Mouse (Mus musculus) cerebellum, postnatal 25 days (tissue): Measurements from ENCODE around the gene Fam81a.
A peak's percentile ranks its signal among the peaks of the same experiment; 100 is the strongest.

Source experiments
- DNase-seq, 2 experiments: peaks; one replicate each; pipeline ENCODE4 v3.0.0; 2021; ENCODE audit warnings: mixed read lengths in 2 of 2

Gene Fam81a

GRCm38 (mm10) chr9:70142460-70142859, at the start of gene Fam81a:
Fam81a (minus strand) TSS chr9:70142560.
- no peak for DNase-seq

GRCm38 (mm10) chr9:70182639-70183038, 40.3 kb upstream of the Fam81a start:
- DNase-seq = no peak

GRCm38 (mm10) chr9:70181719-70182118, 39.4 kb upstream of the Fam81a start:
- DNase-seq = no peak

GRCm38 (mm10) chr9:70176291-70176690, 33.9 kb upstream of the Fam81a start:
- no peak for DNase-seq

GRCm38 (mm10) chr9:70174896-70175295, 32.5 kb upstream of the Fam81a start:
- DNase-seq = no peak

GRCm38 (mm10) chr9:70174291-70174848, 32.0 kb upstream of the Fam81a start:
- no peak for DNase-seq

- DNase-seq = no peak
Observed at GRCm38 (mm10) chr9:70168973-70169372, 26.6 kb upstream of the Fam81a start.

- DNase-seq = no peak
Observed at GRCm38 (mm10) chr9:70160071-70160470, 17.7 kb upstream of the Fam81a start.

GRCm38 (mm10) chr9:70147618-70148017, 5.3 kb upstream of the Fam81a start:
- no peak for DNase-seq

GRCm38 (mm10) chr9:70145426-70145825, 3.1 kb upstream of the Fam81a start:
- no peak for DNase-seq

GRCm38 (mm10) chr9:70143326-70143725, 966 bp upstream of the Fam81a start:
- DNase-seq = no peak

- no peak for DNase-seq
Observed at GRCm38 (mm10) chr9:70141885-70142326, 454 bp downstream of the Fam81a start.

- peak; percentile 42 to 68 for DNase-seq
Observed at GRCm38 (mm10) chr9:70140871-70141796, 1.2 kb downstream of the Fam81a start.

- DNase-seq = no peak
Observed at GRCm38 (mm10) chr9:70140340-70140739, 2.0 kb downstream of the Fam81a start.

GRCm38 (mm10) chr9:70139331-70139885, 3.0 kb downstream of the Fam81a start:
- DNase-seq = no peak

GRCm38 (mm10) chr9:70138511-70138910, 3.8 kb downstream of the Fam81a start:
- DNase-seq = no peak

- DNase-seq = no peak
Observed at GRCm38 (mm10) chr9:70137991-70138390, 4.4 kb downstream of the Fam81a start.

- DNase-seq = no peak
Observed at GRCm38 (mm10) chr9:70135186-70135585, 7.2 kb downstream of the Fam81a start.

GRCm38 (mm10) chr9:70134716-70135115, 7.6 kb downstream of the Fam81a start:
- DNase-seq = no peak

- no peak for DNase-seq
Observed at GRCm38 (mm10) chr9:70134215-70134614, 8.1 kb downstream of the Fam81a start.

- no peak for DNase-seq
Observed at GRCm38 (mm10) chr9:70130786-70131185, 11.6 kb downstream of the Fam81a start.

- DNase-seq = peak in 1 of 2 experiments; percentile 8
Observed at GRCm38 (mm10) chr9:70111869-70112286, 30.5 kb downstream of the Fam81a start.

GRCm38 (mm10) chr9:70110871-70111270, 31.5 kb downstream of the Fam81a start:
- DNase-seq = no peak

- DNase-seq = peak; percentile 70 to 85
Observed at GRCm38 (mm10) chr9:70109279-70109678, 33.1 kb downstream of the Fam81a start.
